ENCODE assay signal across 15 mouse cellular contexts in the genomic region with DNA sequence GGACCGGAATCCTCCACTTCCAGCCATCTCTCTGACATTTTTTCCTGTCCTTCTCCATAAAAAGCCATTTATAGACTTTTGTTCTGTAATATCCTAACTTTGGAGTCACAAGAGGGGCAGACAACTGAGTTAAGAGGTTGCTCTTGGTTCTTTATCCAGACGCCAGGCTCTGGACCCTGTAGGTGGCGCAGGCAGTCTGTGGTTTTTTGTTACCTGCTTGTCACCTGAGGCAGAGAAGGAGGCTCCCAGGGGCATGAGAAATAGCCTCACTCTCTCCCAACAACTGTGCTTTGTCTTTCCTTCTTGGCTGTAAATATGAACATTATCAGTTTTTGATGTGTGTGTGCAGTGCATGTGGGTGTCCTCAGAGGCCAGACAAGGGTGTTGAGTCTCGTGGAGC.
A peak's percentile ranks its signal among the peaks of the same experiment; 100 is the strongest.
DNase-seq lines count a peak whose midpoint lies in the region; ATAC-seq and TF ChIP-seq lines count a peak whose summit lies in the region.
"Had no signal": no experiment of that assay in that cellular context is flagged by ENCODE, and none has a peak within 500 bp of the region (broad histone marks: within the 10 kb centered on the region; RNA-seq: fewer than 3 reads in every experiment).

No protein-coding gene starts in this region.

- H3K27me3 ChIP-seq in lung, postnatal 0 days (replicated peaks; ENCODE audit: insufficient read depth, low read length) = 0 out of 2 replicates have a peak, but pooled peaks cover 14% of the 10 kb centered on the region
- peaks cover 53% of the 10 kb centered on the region for H3K27me3 ChIP-seq in hindbrain, embryonic 10.5 days (ENCODE audit: insufficient read depth, poor library complexity, severe bottlenecking)

- peak; percentile 35 for DNase-seq in CD4-positive, CD25-positive, alpha-beta regulatory T cell, adult 2 months (ENCODE audit: low read depth, low spot score)
- no peak for DNase-seq in lung, postnatal 0 days (ENCODE audit: low spot score)
- no peak for DNase-seq in lung, adult 18-20 months
- peak; percentile 35 for DNase-seq in thymus, postnatal 25 days
- DNase-seq in adrenal gland, adult (ENCODE audit: inconsistent age in 2 of 2, low spot score in 1 of 2) = no peak
- DNase-seq in hindbrain, embryonic 10.5 days (ENCODE audit: low spot score) = no peak
- DNase-seq: cerebellum, postnatal 14 days; heart, postnatal 14 days; lung, postnatal 10 days had no signal

- no peak overlapping the region for H3K9ac ChIP-seq in lung, postnatal 0 days (replicated peaks; ENCODE audit: low read depth)
- H3K9ac ChIP-seq: kidney, embryonic 15.5 days; midbrain, embryonic 12.5 days had no signal

- WGBS in lung, postnatal 0 days = 66% methylated on average over 4 of the region's 4 CpGs
- WGBS in hindbrain, embryonic 10.5 days = 66% methylated on average over 4 of the region's 4 CpGs

- H3K27ac ChIP-seq in lung, postnatal 0 days (ENCODE audit: low read length) = no peak overlapping the region
- H3K27ac ChIP-seq in hindbrain, embryonic 10.5 days = no peak overlapping the region
- H3K27ac ChIP-seq: embryonic facial prominence, embryonic 10.5 days; kidney, embryonic 15.5 days; midbrain, embryonic 12.5 days had no signal

- no peak overlapping the region for H3K4me2 ChIP-seq in lung, postnatal 0 days (replicated peaks; ENCODE audit: low read depth, low read length)
- H3K4me2 ChIP-seq: kidney, embryonic 15.5 days; midbrain, embryonic 12.5 days had no signal

- H3K36me3 ChIP-seq in lung, postnatal 0 days (ENCODE audit: insufficient read depth, low read length) = no peaks in the 10 kb centered on the region
- H3K36me3 ChIP-seq in hindbrain, embryonic 10.5 days = no peaks in the 10 kb centered on the region
- H3K36me3 ChIP-seq: embryonic facial prominence, embryonic 10.5 days; kidney, embryonic 15.5 days; midbrain, embryonic 12.5 days had no signal

- TF ChIP-seq EP300 in lung, postnatal 0 days (IDR thresholded peaks at IDR 0.05) = no peak

- no peaks in the 10 kb centered on the region for H3K4me1 ChIP-seq in lung, postnatal 0 days (ENCODE audit: insufficient read depth, low read depth, low read length)
- peaks cover 35% of the 10 kb centered on the region for H3K4me1 ChIP-seq in hindbrain, embryonic 10.5 days (replicated peaks)

- no peak overlapping the region for H3K4me3 ChIP-seq in lung, postnatal 0 days (ENCODE audit: low read depth, low read length)
- no peak overlapping the region for H3K4me3 ChIP-seq in hindbrain, embryonic 10.5 days
- H3K4me3 ChIP-seq: embryonic facial prominence, embryonic 10.5 days; kidney, embryonic 15.5 days; midbrain, embryonic 12.5 days had no signal

- no peak for ATAC-seq in CD4-positive, CD25-positive, alpha-beta regulatory T cell, adult 4 months
- ATAC-seq in lung, postnatal 0 days = no peak
- peak; percentile 64 for ATAC-seq in erythroid progenitor cell, adult 5-6 weeks (replicated peaks; ENCODE audit: low FRiP score, poor library complexity, severe bottlenecking)
- ATAC-seq: hindbrain, embryonic 16.5 days had no signal

- no peaks in the 10 kb centered on the region for H3K9me3 ChIP-seq in lung, postnatal 0 days (ENCODE audit: low read length)
- H3K9me3 ChIP-seq in hindbrain, embryonic 10.5 days = 0 out of 2 replicates have a peak, but pooled peaks cover 2% of the 10 kb centered on the region
- H3K9me3 ChIP-seq: embryonic facial prominence, embryonic 10.5 days; kidney, embryonic 15.5 days had no signal

- TF ChIP-seq CTCF in lung, postnatal 0 days (IDR thresholded peaks at IDR 0.05) = peak; percentile 44

Comparison
In these comparisons a context has a peak if more than half of its experiments do, and no peak if none do; other contexts are left out.
1. DNase-seq: peak in CD4-positive, CD25-positive, alpha-beta regulatory T cell, adult 2 months (single experiment) and thymus, postnatal 25 days (single experiment); none in lung, postnatal 0 days (single experiment), lung, adult 18-20 months (0 of 2), adrenal gland, adult (0 of 2) and hindbrain, embryonic 10.5 days (single experiment).